Mouse (Mus musculus) forebrain, embryonic 13.5 days (tissue): ENCODE measurements around the gene Dock7. TPM values are rescaled to one million over a fixed set of nuclear protein-coding genes. Genes with fewer than 3 reads are reported as not detected.

Experiments used
- ATAC-seq: fragments of 200-750 bp; cut with Nextera tagmentation; 2 replicates; pipeline ENCODE4 v1.8.0; 2017
- H3K27ac ChIP-seq: fragments of 300-500 bp; sonication (generic); 2 replicates; pipeline ENCODE4 v1.5.1; 2015; ENCODE audit warnings: inconsistent platforms, mild to moderate bottlenecking, moderate library complexity
- H3K27me3 ChIP-seq: fragments of 300-500 bp; sonication (generic); 2 replicates; pipeline ENCODE4 v1.6.1; 2015; ENCODE audit warnings: mild to moderate bottlenecking, inconsistent platforms
- H3K36me3 ChIP-seq: fragments of 300-500 bp; sonication (generic); 2 replicates; pipeline ENCODE4 v1.6.1; 2015; ENCODE audit warnings: mild to moderate bottlenecking, inconsistent platforms; ENCODE audit not compliant: poor library complexity, severe bottlenecking
- H3K4me1 ChIP-seq: fragments of 300-500 bp; sonication (generic); 2 replicates; pipeline ENCODE4 v1.6.1; 2015; ENCODE audit warnings: inconsistent platforms
- H3K4me2 ChIP-seq: fragments of 300-500 bp; sonication (generic); 2 replicates; pipeline ENCODE4 v1.6.1; 2015; ENCODE audit warnings: inconsistent platforms, mild to moderate bottlenecking, moderate library complexity
- H3K4me3 ChIP-seq: fragments of 300-500 bp; sonication (generic); 2 replicates; pipeline ENCODE4 v1.5.1; 2015; ENCODE audit warnings: mild to moderate bottlenecking, inconsistent platforms
- H3K9ac ChIP-seq: fragments of 300-500 bp; sonication (generic); 2 replicates; pipeline ENCODE4 v1.6.1; 2015; ENCODE audit warnings: mild to moderate bottlenecking, inconsistent platforms
- H3K9me3 ChIP-seq: fragments of 300-500 bp; sonication (generic); replicated peaks from 2 replicates; pipeline ENCODE4 v1.6.1; 2016; ENCODE audit warnings: inconsistent platforms
- WGBS: fragments of 180-500 bp; shearing (Covaris S2); methylation state at CpG from one replicate; pipeline ENCODE4 v1.1.7; 2015; 5-methylcytosine and 5-hydroxymethylcytosine counted together
- polyA plus RNA-seq: library from polyadenylated mRNA; unstranded; fragments of >200 nt; fragmentation: Nextera tagmentation; extraction: Ambion mirVana; gene quantifications from 2 replicates; pipeline ENCODE4 v1.2.1, GENCODE M21; 2015

Dock7 gene
- polyA plus RNA-seq, 1 experiment from 2014 or later = 81.0 TPM

DNA sequence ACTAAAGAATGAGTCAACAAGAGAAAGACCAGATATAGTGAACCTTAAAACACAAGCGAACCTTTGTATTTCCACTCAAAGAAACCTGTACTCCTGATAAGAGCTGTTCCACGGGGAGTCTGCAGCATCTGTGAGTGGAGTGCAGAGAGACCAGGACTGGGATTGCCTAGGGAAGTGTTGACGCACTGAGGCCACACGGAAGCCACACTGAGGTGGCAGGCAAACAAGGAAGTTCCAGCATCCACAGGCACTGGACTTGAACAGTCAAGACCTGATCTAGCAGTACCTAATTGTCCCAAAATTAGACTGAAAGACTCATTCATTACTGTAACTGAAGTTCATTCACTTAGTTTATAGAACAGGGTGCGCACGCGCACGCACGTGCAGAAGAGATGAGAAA, 4.9 kb downstream of the Dock7 start:
- Histone ChIP-seq H3K27ac (no peak overlapping the region), H3K4me2 (no peak overlapping the region), H3K27me3 (no peaks in the 10 kb centered on the region), H3K9me3 (no peaks in the 10 kb centered on the region), H3K4me1 (peaks cover 46% of the 10 kb centered on the region), H3K4me3 (no peak overlapping the region), H3K9ac (no peak overlapping the region), H3K36me3 (no peaks in the 10 kb centered on the region)
- ATAC-seq = no peak
- WGBS = 72% methylated on average over 9 of the region's 9 CpGs

DNA sequence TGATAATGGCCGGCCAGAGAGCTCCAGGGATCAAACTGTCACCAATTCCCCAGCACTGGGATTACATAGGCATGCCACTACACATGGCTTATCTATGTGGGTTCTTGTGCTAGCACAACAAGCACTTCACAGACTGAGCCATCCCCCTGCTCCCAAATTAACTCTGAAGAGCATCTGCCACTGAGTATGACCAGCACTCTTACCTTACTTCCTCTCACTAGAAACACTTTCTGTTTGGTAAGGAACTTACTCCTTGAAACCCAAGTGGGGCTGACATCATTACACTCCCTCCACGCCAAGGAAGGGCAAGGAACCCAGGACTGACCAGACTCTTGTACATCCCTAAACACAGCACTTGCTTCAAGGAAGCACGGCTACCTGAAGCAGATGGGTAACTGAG, 9.0 kb downstream of the Dock7 start:
- ATAC-seq = no peak
- Histone ChIP-seq H3K27ac (no peak overlapping the region), H3K4me3 (no peak overlapping the region), H3K4me2 (no peak overlapping the region), H3K27me3 (no peaks in the 10 kb centered on the region), H3K9ac (no peak overlapping the region), H3K9me3 (no peaks in the 10 kb centered on the region), H3K36me3 (no peaks in the 10 kb centered on the region), H3K4me1 (peaks cover 27% of the 10 kb centered on the region)
- WGBS = 80% methylated on average over 3 of the region's 3 CpGs

GRCm38 (mm10) chr4:99108817-99109216, 11.9 kb downstream of the Dock7 start:
- no peak for ATAC-seq
- Histone ChIP-seq H3K4me3 (no peak overlapping the region), H3K4me2 (no peak overlapping the region), H3K9ac (no peak overlapping the region), H3K4me1 (peaks cover 13% of the 10 kb centered on the region; the same call in 1 of the 2 replicates), H3K36me3 (no peaks in the 10 kb centered on the region), H3K27me3 (no peaks in the 10 kb centered on the region), H3K27ac (no peak overlapping the region), H3K9me3 (no peaks in the 10 kb centered on the region)
- WGBS = 83% methylated on average over 4 of the region's 4 CpGs

DNA sequence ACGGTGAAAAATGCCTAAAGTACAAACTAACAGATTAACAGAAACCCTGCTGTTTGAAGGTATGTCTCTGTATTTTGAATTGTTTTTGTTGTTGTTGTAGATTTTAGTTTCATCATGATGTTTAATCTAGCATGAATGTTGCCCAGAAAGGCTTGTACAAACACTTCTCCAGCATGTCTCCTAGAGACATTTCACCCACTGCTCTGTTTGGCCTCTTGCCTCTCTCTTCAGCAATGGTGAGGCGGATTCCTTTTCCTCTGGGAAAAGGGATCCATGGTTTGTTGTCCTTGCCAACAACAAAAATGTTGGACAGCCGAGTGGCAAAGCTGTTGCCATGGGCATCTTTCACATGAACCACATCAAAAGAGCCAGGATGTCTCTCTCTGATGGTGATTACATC, 17.9 kb downstream of the Dock7 start:
- no peak overlapping the region for H3K4me3 ChIP-seq
- 90% methylated on average over 3 of the region's 3 CpGs for WGBS
- H3K36me3 ChIP-seq = no peaks in the 10 kb centered on the region
- no peak for ATAC-seq
- no peak overlapping the region for H3K27ac ChIP-seq
- no peaks in the 10 kb centered on the region for H3K9me3 ChIP-seq
- no peak overlapping the region for H3K4me2 ChIP-seq
- H3K27me3 ChIP-seq = no peaks in the 10 kb centered on the region
- no peaks in the 10 kb centered on the region for H3K4me1 ChIP-seq
- no peak overlapping the region for H3K9ac ChIP-seq

DNA sequence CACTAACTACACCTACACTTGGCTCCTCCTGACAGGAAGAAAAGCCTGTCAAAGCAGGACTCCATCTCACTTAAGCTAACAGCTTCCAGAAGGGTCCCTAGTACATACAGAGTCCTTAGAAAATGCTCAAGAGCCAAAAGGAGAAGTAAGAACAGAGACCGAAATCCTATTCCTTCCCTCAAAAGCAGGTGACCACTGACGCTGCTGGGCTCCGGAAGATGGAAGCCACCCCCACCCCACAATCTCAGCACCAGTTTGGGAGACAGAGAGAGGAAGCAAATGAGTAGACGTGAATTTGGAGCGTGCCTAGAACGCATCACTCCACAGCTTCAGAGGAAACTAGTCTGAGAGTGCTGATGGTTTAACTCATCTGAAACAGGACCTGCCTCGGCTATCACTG, 20.0 kb downstream of the Dock7 start:
- WGBS = 91% methylated on average over 7 of the region's 7 CpGs
- H3K9me3 ChIP-seq = no peaks in the 10 kb centered on the region
- H3K27ac ChIP-seq = no peak overlapping the region
- ATAC-seq = no peak
- H3K9ac ChIP-seq = no peak overlapping the region
- H3K36me3 ChIP-seq = no peaks in the 10 kb centered on the region
- H3K4me3 ChIP-seq = no peak overlapping the region
- no peaks in the 10 kb centered on the region for H3K4me1 ChIP-seq
- H3K4me2 ChIP-seq = no peak overlapping the region
- H3K27me3 ChIP-seq = no peaks in the 10 kb centered on the region

DNA sequence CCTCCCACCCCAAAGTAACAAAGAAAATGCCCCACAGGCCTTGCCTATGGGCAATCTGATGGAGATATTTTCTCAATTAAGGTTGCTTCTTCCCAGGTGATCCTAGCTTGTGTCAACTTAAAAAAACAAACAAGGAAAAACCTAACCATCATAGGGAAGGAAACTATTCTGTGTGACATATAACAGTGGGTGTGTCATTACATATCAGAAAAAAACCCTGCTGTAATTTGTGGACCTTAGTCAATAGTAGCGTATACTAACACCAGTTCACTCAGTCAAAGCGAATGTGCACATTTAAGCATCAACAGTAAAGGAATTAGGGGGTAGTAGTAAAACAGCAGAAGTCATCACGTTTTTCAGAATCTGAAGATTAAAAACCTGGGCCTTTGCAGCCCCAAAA, 28.9 kb downstream of the Dock7 start:
- no peak overlapping the region for H3K27ac ChIP-seq
- H3K9ac ChIP-seq = no peak overlapping the region
- no peak for ATAC-seq
- no peaks in the 10 kb centered on the region for H3K9me3 ChIP-seq
- no peaks in the 10 kb centered on the region for H3K4me1 ChIP-seq
- no peak overlapping the region for H3K4me2 ChIP-seq
- 94% methylated on average over 3 of the region's 3 CpGs for WGBS
- no peaks in the 10 kb centered on the region for H3K27me3 ChIP-seq
- no peak overlapping the region for H3K4me3 ChIP-seq
- H3K36me3 ChIP-seq = peaks cover 19% of the 10 kb centered on the region

DNA sequence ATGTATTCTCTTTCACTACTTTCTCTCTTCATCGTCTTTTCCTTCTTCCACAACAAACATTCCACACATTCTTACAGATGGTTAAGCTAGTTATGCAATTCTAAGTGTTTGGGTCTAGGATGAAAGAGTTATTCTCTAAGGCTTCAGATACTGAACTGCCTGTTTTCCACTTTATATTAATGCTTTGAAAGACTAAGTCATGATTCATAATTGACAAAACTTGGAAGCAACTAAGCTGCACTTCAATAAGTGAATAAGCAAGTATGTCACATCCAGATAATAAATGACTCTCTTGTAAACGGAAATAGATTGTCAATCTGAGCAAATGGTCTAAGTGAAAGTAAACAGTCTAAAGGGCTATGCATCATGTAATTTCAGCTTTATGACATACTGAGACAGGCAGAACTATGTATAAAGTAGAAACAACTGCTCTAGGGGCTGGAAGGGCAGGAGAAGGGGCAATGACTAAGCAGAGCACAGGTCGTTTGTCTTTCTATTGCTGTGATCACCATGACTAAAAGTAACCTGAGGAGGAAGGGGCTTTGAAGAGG, 29.5 kb downstream of the Dock7 start:
- no peak overlapping the region for H3K4me3 ChIP-seq
- no peaks in the 10 kb centered on the region for H3K9me3 ChIP-seq
- ATAC-seq = no peak
- H3K27ac ChIP-seq = no peak overlapping the region
- peaks cover 24% of the 10 kb centered on the region for H3K36me3 ChIP-seq
- no peak overlapping the region for H3K9ac ChIP-seq
- no peaks in the 10 kb centered on the region for H3K27me3 ChIP-seq
- no peak overlapping the region for H3K4me2 ChIP-seq
- H3K4me1 ChIP-seq = no peaks in the 10 kb centered on the region
- WGBS = 58% methylated on average over 3 of the region's 3 CpGs

DNA sequence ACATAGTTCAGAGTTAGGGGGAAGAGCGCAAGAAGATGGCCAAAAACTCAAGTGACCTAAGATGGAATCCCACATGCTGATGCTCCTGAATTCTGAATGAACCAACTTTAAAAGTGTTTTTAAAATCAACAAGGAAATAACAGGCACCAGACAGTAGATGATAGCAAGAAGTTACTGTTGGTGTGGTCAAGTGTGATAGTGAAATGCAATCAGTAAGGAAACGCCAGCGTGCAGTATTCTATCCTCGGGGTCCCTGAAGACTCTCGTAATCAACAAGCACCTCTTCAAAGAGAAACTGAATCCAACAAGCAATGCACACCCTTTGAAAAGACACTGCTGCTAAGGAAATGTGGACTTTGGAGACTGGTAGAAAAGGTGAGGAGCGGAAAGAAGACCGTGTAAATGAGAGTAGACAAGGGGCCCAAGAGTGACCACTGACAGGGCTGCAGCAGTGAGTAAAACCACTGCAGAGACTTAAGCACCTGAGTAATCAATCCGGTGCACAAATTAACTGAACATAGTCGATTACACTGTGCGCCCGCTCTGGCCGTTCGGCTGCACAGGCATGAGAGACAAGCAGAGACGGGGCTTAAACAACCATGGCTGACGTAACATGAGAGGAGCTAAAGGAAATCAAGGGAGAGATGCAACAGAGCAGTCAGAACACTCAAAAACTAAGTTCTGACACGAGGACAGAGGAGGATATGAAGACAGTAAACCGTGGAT, 32.8 kb downstream of the Dock7 start:
- WGBS = 95% methylated on average over 17 of the region's 17 CpGs
- no peak overlapping the region for H3K4me3 ChIP-seq
- H3K9ac ChIP-seq = no peak overlapping the region
- no peak for ATAC-seq
- no peaks in the 10 kb centered on the region for H3K27me3 ChIP-seq
- H3K9me3 ChIP-seq = no peaks in the 10 kb centered on the region
- H3K36me3 ChIP-seq = peaks cover 41% of the 10 kb centered on the region
- H3K27ac ChIP-seq = no peak overlapping the region
- no peaks in the 10 kb centered on the region for H3K4me1 ChIP-seq
- H3K4me2 ChIP-seq = no peak overlapping the region

DNA sequence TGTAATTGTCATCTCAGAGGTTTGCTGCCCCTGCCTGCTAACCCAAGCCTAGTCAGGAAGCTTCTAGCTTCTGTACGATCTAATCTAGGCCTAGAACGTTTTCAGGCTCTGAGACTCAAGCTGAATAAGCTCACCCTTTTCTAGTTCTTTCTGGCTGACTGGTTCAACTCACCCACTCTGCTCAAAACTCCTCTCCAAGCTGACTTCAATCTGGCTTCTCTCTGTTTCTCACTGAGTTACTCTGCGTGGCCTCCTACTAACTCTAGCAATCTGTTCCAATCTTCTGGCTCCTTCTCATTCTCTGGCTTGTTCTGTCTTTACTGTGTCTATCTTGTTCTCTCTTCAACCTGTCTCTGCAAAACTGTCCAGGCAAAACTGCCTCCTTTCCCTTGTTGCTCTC, 36.9 kb downstream of the Dock7 start:
- Histone ChIP-seq H3K27ac (no peak overlapping the region), H3K9me3 (no peaks in the 10 kb centered on the region), H3K27me3 (no peaks in the 10 kb centered on the region), H3K9ac (no peak overlapping the region), H3K4me2 (no peak overlapping the region), H3K36me3 (peaks cover 47% of the 10 kb centered on the region), H3K4me1 (no peaks in the 10 kb centered on the region), H3K4me3 (no peak overlapping the region)
- whole genome bisulfite sequencing = 87% methylated on average over 3 of the region's 3 CpGs
- no peak for ATAC-seq

GRCm38 (mm10) chr4:99081169-99081568, 39.5 kb downstream of the Dock7 start:
- H3K36me3 ChIP-seq = peaks cover 48% of the 10 kb centered on the region
- no peak overlapping the region for H3K9ac ChIP-seq
- H3K4me2 ChIP-seq = no peak overlapping the region
- no peak for ATAC-seq
- no peak overlapping the region for H3K27ac ChIP-seq
- no peak overlapping the region for H3K4me3 ChIP-seq
- no peaks in the 10 kb centered on the region for H3K4me1 ChIP-seq
- H3K27me3 ChIP-seq = no peaks in the 10 kb centered on the region
- 90% methylated on average over 1 of the region's 1 CpGs for WGBS
- H3K9me3 ChIP-seq = no peaks in the 10 kb centered on the region

DNA sequence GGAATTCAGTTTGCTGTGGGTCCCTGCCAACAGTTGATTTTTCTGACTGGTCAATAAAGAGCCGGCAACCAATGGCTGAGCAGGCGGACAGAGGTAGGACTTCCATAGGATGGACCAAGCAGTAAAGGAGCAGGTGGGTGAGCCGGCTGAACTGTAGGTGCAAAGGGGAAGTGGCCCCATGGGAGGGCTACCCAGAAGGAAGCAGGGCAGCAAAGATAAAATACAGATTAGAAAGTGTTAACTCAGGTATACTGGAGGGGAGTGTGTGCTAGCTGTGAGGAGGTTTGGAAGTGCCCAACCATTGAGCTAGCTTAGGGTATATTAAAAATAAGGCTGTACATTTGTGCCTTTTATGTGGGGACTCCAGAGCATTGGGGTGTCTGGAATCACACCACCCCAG, 42.7 kb downstream of the Dock7 start:
- ATAC-seq = no peak
- H3K9ac ChIP-seq = no peak overlapping the region
- H3K9me3 ChIP-seq = no peaks in the 10 kb centered on the region
- H3K4me1 ChIP-seq = no peaks in the 10 kb centered on the region
- peaks cover 59% of the 10 kb centered on the region for H3K36me3 ChIP-seq
- no peaks in the 10 kb centered on the region for H3K27me3 ChIP-seq
- no peak overlapping the region for H3K4me3 ChIP-seq
- no peak overlapping the region for H3K4me2 ChIP-seq
- H3K27ac ChIP-seq = no peak overlapping the region
- 92% methylated on average over 3 of the region's 3 CpGs for WGBS

DNA sequence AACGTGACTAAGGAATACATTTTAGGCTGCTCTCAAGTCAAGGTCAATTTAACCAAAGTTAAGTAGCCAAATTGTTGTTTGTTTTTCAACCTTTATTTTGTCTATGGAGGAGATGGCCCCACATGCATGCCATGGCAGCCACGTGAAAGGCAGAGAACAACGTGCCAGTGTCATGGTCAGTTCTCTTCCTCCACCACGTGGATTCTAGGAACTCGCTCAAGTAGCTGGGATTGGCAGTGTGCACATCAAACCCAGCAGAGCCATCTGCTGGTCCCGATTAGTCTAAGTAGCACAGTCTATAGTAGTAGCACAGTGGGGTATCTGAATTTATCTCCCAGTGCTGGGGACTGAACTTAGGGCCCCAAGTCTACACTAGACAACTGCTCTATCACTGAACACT, 51.9 kb downstream of the Dock7 start:
- Histone ChIP-seq H3K4me1 (no peaks in the 10 kb centered on the region), H3K4me3 (no peak overlapping the region), H3K36me3 (peaks cover 58% of the 10 kb centered on the region), H3K27ac (no peak overlapping the region), H3K4me2 (no peak overlapping the region), H3K9ac (no peak overlapping the region), H3K27me3 (no peaks in the 10 kb centered on the region), H3K9me3 (no peaks in the 10 kb centered on the region)
- ATAC-seq = no peak
- 83% methylated on average over 6 of the region's 6 CpGs for WGBS

- no peaks in the 10 kb centered on the region for H3K4me1 ChIP-seq
- H3K4me2 ChIP-seq = no peak overlapping the region
- WGBS = 53% methylated on average over 5 of the region's 5 CpGs
- H3K9ac ChIP-seq = no peak overlapping the region
- no peaks in the 10 kb centered on the region for H3K27me3 ChIP-seq
- no peak overlapping the region for H3K27ac ChIP-seq
- no peak for ATAC-seq
- no peaks in the 10 kb centered on the region for H3K9me3 ChIP-seq
- no peak overlapping the region for H3K4me3 ChIP-seq
- peaks cover 46% of the 10 kb centered on the region for H3K36me3 ChIP-seq
These were observed 56.2 kb downstream of the Dock7 start for GRCm38 (mm10) chr4:99064524-99064923.
